Mouse (Mus musculus) kidney, postnatal 0 days (tissue): Measurements from ENCODE around the gene Fam20a. TPM values are rescaled to one million over a fixed set of nuclear protein-coding genes. Genes with fewer than 3 reads are reported as not detected.

Experiments used
- ATAC-seq: fragments of 200-750 bp; cut with Nextera tagmentation; replicated peaks from 2 replicates; pipeline ENCODE4 v1.8.0; 2017; ENCODE audit warnings: low read depth, moderate number of reproducible peaks, moderate TSS enrichment, moderate library complexity; ENCODE audit not compliant: low FRiP score
- DNase-seq: peaks from one replicate; pipeline ENCODE4 v3.0.0-alpha.2; 2016; ENCODE audit warnings: low spot score
- H3K27ac ChIP-seq: fragments of 300-500 bp; sonication (generic); 2 replicates; pipeline ENCODE4 v1.5.1; 2014; ENCODE audit warnings: mild to moderate bottlenecking
- H3K27me3 ChIP-seq: fragments of 300-500 bp; sonication (generic); 2 replicates; pipeline ENCODE4 v1.6.1; 2014; ENCODE audit warnings: low read length, mixed read lengths; ENCODE audit not compliant: insufficient read depth
- H3K36me3 ChIP-seq: fragments of 300-500 bp; sonication (generic); 2 replicates; pipeline ENCODE4 v1.6.1; 2014; ENCODE audit warnings: low read length, mixed read lengths; ENCODE audit not compliant: insufficient read depth
- H3K4me1 ChIP-seq: fragments of 300-500 bp; sonication (generic); replicated peaks from 2 replicates; pipeline ENCODE4 v1.6.1; 2014; ENCODE audit warnings: antibody characterized with exemption, low read length, mixed read lengths; ENCODE audit not compliant: insufficient read depth
- H3K4me2 ChIP-seq: fragments of 300-500 bp; sonication (generic); 2 replicates; pipeline ENCODE4 v1.6.1; 2014; ENCODE audit warnings: mild to moderate bottlenecking, low read length, moderate library complexity, mixed read lengths
- H3K4me3 ChIP-seq: fragments of 300-500 bp; sonication (generic); replicated peaks from 2 replicates; pipeline ENCODE4 v1.5.1; 2014; ENCODE audit warnings: low read depth, low read length
- H3K9ac ChIP-seq: fragments of 300-500 bp; sonication (generic); 2 replicates; pipeline ENCODE4 v1.6.1; 2014; ENCODE audit warnings: low read depth, low read length
- H3K9me3 ChIP-seq: fragments of 300-500 bp; sonication (generic); replicated peaks from 2 replicates; pipeline ENCODE4 v1.6.1; 2016; ENCODE audit warnings: low read length, inconsistent platforms, mixed read lengths
- CTCF ChIP-seq: IDR thresholded peaks from 2 replicates; pipeline ENCODE4 v1.5.1; 2016; ENCODE audit warnings: antibody characterized with exemption, low read depth, mild to moderate bottlenecking, moderate library complexity
- WGBS: fragments of 180-500 bp; shearing (Covaris S2); extraction: QIAGEN DNeasy Blood & Tissue Kit; methylation state at CpG from one replicate; pipeline ENCODE4 v1.1.7; 2014; 5-methylcytosine and 5-hydroxymethylcytosine counted together
- polyA plus RNA-seq: library from polyadenylated mRNA; unstranded; fragments of >200 nt; fragmentation: Nextera tagmentation; extraction: Ambion mirVana; gene quantifications from 2 replicates; pipeline ENCODE4 v1.2.1, GENCODE M21; 2015

Gene Fam20a
- polyA plus RNA-seq, 1 experiment from 2014 or later: 5.8 TPM

GRCm38 (mm10) chr11:109696519-109696918 is 25.6 kb downstream of the Fam20a start:
- H3K4me3 ChIP-seq: no peak overlapping the region
- H3K9ac ChIP-seq: no peak overlapping the region
- WGBS: 83% methylated on average over 4 of the region's 4 CpGs
- H3K4me2 ChIP-seq: no peak overlapping the region
- no peak for TF ChIP-seq CTCF
- ATAC-seq (no peak), DNase-seq (no peak)
- H3K4me1 ChIP-seq: no peaks in the 10 kb centered on the region
- no peaks in the 10 kb centered on the region for H3K9me3 ChIP-seq
- H3K27ac ChIP-seq: no peak overlapping the region
- no peaks in the 10 kb centered on the region for H3K36me3 ChIP-seq
- H3K27me3 ChIP-seq: no peaks in the 10 kb centered on the region

DNA sequence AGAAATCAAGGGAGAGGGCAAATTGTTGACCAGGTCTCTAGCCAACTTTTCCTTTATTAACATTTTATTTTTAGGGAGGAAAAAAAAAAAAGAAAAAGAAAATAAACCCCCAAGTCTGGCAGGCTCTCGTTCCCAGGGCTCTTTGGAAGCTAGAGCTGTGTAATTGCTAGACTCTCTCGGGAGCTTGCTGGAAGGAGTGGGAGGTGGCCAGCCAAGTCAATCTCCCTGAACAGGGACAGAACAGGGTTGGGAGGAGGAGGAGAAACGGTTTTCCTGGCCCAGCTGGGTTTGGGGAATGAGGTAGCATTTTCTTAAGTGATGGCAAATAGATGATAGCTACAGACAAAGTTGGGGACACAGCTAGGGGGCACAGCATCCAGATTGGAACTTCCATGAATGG is 29.3 kb downstream of the Fam20a start:
- Histone ChIP-seq H3K9ac (no peak overlapping the region), H3K4me2 (no peak overlapping the region), H3K27ac (no peak overlapping the region), H3K4me3 (no peak overlapping the region), H3K4me1 (no peaks in the 10 kb centered on the region), H3K27me3 (no peaks in the 10 kb centered on the region), H3K9me3 (no peaks in the 10 kb centered on the region), H3K36me3 (no peaks in the 10 kb centered on the region)
- TF ChIP-seq CTCF: no peak
- 4% methylated on average over 3 of the region's 3 CpGs for WGBS
- DNase-seq (peak; percentile 42), ATAC-seq (no peak)

GRCm38 (mm10) chr11:109689539-109689938 is 32.5 kb downstream of the Fam20a start:
- TF ChIP-seq CTCF: no peak
- no peak for DNase-seq
- Histone ChIP-seq H3K4me2 (no peak overlapping the region), H3K36me3 (no peaks in the 10 kb centered on the region), H3K27ac (no peak overlapping the region), H3K4me1 (no peaks in the 10 kb centered on the region), H3K27me3 (no peaks in the 10 kb centered on the region), H3K4me3 (no peak overlapping the region), H3K9ac (no peak overlapping the region), H3K9me3 (no peaks in the 10 kb centered on the region)
- ATAC-seq: no peak
- 84% methylated on average over 4 of the region's 4 CpGs for WGBS

DNA sequence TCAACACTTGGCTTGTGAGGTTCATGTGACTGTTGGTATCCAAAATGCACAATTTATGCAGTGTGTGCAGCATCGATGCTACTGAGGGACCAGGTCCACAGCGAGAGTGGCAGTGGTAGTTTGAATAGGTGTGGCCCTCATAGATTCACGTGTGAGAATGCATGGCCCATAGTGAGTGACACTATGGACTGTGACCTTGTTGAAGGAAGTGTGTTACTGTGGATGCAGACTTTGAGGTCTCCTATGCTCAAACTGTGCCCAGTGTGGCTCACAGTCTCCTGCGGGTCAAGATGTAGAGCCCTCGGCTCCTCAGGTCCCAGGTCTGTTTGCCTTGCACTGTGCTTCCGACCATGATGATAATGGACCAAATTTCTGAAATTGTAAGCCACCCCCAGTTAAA is 39.9 kb downstream of the Fam20a start:
- TF ChIP-seq CTCF: no peak
- Histone ChIP-seq H3K9me3 (no peaks in the 10 kb centered on the region), H3K4me2 (no peak overlapping the region), H3K27ac (no peak overlapping the region), H3K27me3 (no peaks in the 10 kb centered on the region), H3K9ac (no peak overlapping the region), H3K4me3 (no peak overlapping the region), H3K4me1 (no peaks in the 10 kb centered on the region), H3K36me3 (no peaks in the 10 kb centered on the region)
- DNase-seq (no peak), ATAC-seq (no peak)
- WGBS: 95% methylated on average over 6 of the region's 6 CpGs

DNA sequence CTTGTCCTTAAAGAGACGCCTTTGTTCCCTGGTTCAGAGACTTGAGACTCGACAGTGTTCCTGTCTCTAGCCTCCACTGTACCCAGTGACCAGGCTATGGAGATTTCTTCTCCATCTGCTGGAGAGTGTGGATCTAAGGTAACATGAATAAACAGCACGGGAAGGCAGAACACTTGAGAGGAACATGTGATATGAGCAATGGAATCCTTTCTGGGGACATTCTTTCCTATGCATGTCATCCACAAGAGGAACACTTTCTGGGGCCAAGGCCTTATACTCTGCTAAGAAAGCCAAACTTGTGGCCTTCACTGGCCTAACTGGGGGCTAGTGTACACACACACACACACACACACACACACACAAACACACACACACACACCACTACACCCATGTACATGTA is 40.5 kb downstream of the Fam20a start:
- ATAC-seq: no peak
- Histone ChIP-seq H3K4me3 (no peak overlapping the region), H3K9me3 (no peaks in the 10 kb centered on the region), H3K27me3 (no peaks in the 10 kb centered on the region), H3K4me2 (no peak overlapping the region), H3K36me3 (no peaks in the 10 kb centered on the region), H3K4me1 (no peaks in the 10 kb centered on the region), H3K27ac (no peak overlapping the region), H3K9ac (no peak overlapping the region)
- DNase-seq: no peak
- no peak for TF ChIP-seq CTCF
- WGBS: 80% methylated on average over 3 of the region's 3 CpGs

- ATAC-seq (no peak), DNase-seq (no peak)
- no peak overlapping the region for H3K9ac ChIP-seq
- no peaks in the 10 kb centered on the region for H3K9me3 ChIP-seq
- no peaks in the 10 kb centered on the region for H3K4me1 ChIP-seq
- no peak overlapping the region for H3K4me2 ChIP-seq
- no peak overlapping the region for H3K27ac ChIP-seq
- no peak overlapping the region for H3K4me3 ChIP-seq
- H3K36me3 ChIP-seq: no peaks in the 10 kb centered on the region
- WGBS: 67% methylated on average over 9 of the region's 9 CpGs
- no peaks in the 10 kb centered on the region for H3K27me3 ChIP-seq
- TF ChIP-seq CTCF: no peak
Measured at GRCm38 (mm10) chr11:109680934-109681333, 41.1 kb downstream of the Fam20a start.

GRCm38 (mm10) chr11:109678291-109678690 is 43.8 kb downstream of the Fam20a start:
- H3K4me3 ChIP-seq: no peak overlapping the region
- no peak for DNase-seq
- no peak for ATAC-seq
- no peak overlapping the region for H3K4me2 ChIP-seq
- no peak overlapping the region for H3K27ac ChIP-seq
- no peaks in the 10 kb centered on the region for H3K9me3 ChIP-seq
- TF ChIP-seq CTCF: no peak
- H3K4me1 ChIP-seq: no peaks in the 10 kb centered on the region
- H3K9ac ChIP-seq: no peak overlapping the region
- no peaks in the 10 kb centered on the region for H3K27me3 ChIP-seq
- 56% methylated on average over 12 of the region's 12 CpGs for WGBS
- H3K36me3 ChIP-seq: no peaks in the 10 kb centered on the region
